Mouse (Mus musculus): ENCODE measurements around the gene Rhbdd3.

- no peak for TF ChIP-seq CTCF (IDR thresholded peaks at IDR 0.05; ENCODE audit: low read depth)
- TF ChIP-seq EP300 (IDR thresholded peaks at IDR 0.05; ENCODE audit: low read depth): no peak
Measured at GRCm38 (mm10) chr11:5054151-5054550, 44.6 kb upstream of the Rhbdd3 start.
